Mouse (Mus musculus) left cerebral cortex, adult 11 months (tissue): ENCODE measurements at regions not wholly inside any gene's neighbourhood (a gene's known extent, or its start where the extent isn't known, plus 50 kb on each side); places are given as distances from the start of the nearest gene placed in this dataset.

Source experiments
- DNase-seq: peaks from one replicate; pipeline ENCODE4 v3.0.0; 2022; ENCODE audit warnings: low spot score

GRCm38 (mm10) chr12:45745697-45746096, 671.2 kb upstream of the Stxbp6 start:
- no peak for DNase-seq

GRCm38 (mm10) chr12:45744619-45745018, 670.1 kb upstream of the Stxbp6 start:
- DNase-seq = no peak

- no peak for DNase-seq
Observed at GRCm38 (mm10) chr12:45733661-45734060, 659.2 kb upstream of the Stxbp6 start.

GRCm38 (mm10) chr12:45724565-45725370, 650.3 kb upstream of the Stxbp6 start:
- no peak for DNase-seq

- no peak for DNase-seq
Observed at GRCm38 (mm10) chr12:45711351-45711750, 636.8 kb upstream of the Stxbp6 start.

GRCm38 (mm10) chr12:45710766-45711165, 636.3 kb upstream of the Stxbp6 start:
- DNase-seq = no peak

DNA sequence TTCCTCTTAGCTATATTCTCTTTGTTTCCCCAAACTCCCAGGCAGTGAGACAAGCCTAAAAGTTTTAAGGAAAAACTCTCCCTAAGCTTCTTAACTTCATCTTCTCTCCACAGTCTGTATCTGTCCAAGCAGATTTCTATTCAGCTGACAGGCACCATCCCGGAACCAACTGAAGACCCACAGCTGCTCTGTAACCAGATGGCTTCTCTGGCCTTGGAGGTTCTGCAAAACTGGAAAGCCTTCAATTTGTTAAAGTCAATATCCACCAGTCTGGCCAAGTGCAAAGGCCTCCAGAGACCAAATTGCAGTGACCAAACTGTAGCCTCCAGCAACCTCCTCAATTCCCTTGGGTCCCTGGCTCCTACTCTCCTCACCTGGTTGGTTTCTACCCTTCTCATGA, 614.8 kb upstream of the Stxbp6 start:
- DNase-seq = no peak

DNA sequence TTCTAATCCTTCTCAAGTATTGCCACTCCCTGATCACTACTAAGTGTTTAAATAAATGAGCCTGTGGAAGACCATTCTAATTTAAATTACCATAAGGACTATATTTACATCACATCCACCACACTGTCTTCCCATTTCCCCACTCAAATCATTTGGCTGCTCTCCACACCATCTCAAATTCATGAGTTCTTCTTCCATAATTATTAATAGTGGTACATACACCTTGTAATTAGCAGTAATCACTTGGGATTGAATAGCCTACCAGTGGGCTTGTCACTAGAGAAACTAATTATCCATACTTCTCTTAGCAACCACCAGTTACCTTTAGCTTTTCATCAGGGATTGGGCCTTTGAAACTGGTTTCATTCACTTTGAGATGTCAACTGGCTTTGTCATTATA, 612.3 kb upstream of the Stxbp6 start:
- no peak for DNase-seq

- DNase-seq = no peak
Observed at GRCm38 (mm10) chr12:45672361-45672760, 597.9 kb upstream of the Stxbp6 start.

- DNase-seq = no peak
Observed at GRCm38 (mm10) chr12:45671554-45671948, 597.0 kb upstream of the Stxbp6 start.

DNA sequence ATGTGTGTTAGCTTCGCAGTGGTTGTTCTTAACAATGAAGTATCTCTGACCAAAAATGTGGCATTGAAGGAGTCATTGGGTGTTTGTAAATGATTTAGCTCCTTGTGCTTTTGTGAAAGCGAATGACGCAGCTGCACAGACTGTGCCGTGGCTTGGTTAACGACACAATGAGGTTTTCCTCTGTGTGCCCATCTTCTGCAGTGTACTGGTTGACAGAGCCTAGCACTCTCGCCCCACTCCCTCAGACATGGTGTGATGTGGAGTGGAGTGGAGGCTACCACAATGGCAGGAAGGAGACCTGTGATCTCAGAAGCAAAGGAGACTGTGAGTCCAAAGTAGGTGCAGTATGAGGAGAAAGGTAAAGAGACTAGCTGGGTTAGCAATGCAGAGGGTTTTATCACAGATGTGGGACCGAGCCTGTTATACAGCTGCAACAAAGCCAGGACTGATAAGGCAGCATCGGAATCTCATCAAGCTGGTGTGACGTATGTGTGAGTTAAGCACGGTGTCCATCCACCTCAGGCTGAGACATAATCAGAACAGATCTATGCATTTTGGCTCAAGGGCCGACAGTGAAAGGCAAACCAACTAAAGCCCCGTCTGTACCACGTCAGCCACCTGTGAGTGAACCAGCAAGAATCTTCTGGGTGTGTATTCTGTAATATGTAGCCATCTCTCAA, 596.5 kb upstream of the Stxbp6 start:
- no peak for DNase-seq

- no peak for DNase-seq
Observed at GRCm38 (mm10) chr12:45670246-45670873, 595.9 kb upstream of the Stxbp6 start.

GRCm38 (mm10) chr12:45659612-45660011, 585.1 kb upstream of the Stxbp6 start:
- no peak for DNase-seq

DNA sequence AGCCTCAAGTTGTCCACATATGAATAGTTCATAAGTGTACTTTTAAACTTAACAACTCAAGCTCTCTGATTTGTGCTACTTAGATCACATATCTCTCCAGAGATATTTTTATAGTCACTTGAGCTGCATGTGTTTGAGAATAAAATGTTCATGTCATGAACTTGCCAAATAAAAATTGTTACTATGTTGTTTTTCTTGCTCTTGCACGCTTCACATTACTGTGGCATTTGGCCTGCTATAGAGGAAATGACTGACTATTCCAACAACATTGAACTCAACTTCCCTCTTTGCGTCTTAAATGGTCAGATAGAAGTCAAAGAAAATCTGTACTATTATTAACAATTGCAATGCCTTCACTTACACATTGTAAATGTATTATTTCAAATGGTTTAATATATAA, 582.1 kb upstream of the Stxbp6 start:
- no peak for DNase-seq

GRCm38 (mm10) chr12:45648654-45649053, 574.1 kb upstream of the Stxbp6 start:
- DNase-seq = no peak

- DNase-seq = no peak
Observed at GRCm38 (mm10) chr12:45644180-45644579, 569.7 kb upstream of the Stxbp6 start.

DNA sequence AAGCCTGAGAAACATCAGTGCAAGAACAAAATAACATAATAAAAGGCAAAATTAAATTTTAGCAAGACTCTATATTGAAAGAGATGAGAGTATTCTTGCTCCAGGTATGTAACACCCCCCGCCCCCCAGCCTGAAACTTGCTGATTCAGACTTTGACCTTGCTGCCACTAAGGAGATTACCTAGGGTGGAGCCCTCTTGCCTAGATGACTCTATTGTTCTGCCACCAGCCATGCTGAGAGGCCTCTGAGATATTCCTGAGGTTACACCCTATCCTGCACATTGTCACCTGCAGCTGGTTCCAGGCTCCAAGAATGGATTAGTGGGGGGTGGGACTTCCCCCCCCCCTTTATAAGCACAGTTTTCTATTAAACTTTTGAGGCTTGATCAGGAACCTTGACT, 548.3 kb upstream of the Stxbp6 start:
- DNase-seq = no peak

- DNase-seq = no peak
Observed at GRCm38 (mm10) chr12:45620056-45620455, 545.5 kb upstream of the Stxbp6 start.

GRCm38 (mm10) chr12:45614509-45615150, 540.1 kb upstream of the Stxbp6 start:
- DNase-seq = no peak

DNA sequence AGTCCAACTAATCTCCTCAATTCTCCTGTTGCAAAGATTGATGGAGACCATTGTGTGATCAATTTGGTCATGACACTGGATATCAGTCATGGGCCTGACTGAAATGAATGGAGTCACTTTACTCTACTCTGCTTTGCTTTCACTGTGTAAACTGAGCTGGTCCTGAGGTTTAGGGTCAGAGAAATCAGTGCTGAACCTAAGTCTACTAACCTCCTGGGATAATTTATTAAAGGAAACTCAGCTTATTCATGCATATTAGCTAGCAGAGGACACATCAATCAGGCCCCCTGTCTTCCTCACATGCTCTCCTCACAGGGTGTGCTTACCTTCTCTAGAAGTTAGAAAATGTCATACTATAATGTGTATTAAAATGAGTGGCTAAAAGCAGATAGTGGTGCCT, 539.6 kb upstream of the Stxbp6 start:
- no peak for DNase-seq

GRCm38 (mm10) chr12:45599443-45599842, 524.9 kb upstream of the Stxbp6 start:
- no peak for DNase-seq

DNA sequence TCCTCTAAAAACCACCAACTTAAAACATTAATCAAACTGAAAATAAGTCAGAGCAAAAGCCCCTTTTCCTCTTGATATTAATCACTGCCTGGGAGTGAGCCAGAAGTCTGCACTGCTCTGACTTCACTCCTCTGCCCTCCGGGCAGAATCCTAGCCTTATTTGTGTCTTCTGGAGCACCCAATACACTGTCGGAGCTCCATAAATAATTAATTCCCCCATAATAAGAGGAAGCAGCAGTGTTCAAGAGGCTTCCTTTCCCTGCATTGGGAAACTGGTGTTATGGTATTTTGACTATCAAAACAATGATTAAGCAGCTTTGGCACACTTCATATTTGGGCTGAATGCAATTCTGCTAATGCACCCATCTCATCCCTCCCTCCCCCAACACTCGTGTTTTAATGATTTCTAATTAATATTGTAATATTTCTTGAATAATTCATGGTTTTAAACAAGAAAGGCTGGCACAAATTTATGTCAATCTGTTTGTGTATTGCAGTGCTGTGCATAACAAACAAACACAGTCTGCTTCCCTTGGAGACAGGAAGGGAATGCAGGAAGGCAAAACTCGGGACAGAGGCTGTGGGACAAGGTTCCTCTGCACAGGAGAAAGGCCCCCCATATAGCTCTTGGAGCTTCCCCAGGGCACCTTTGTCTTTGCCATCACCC, 523.5 kb upstream of the Stxbp6 start:
- DNase-seq = no peak
